In the genomic region with DNA sequence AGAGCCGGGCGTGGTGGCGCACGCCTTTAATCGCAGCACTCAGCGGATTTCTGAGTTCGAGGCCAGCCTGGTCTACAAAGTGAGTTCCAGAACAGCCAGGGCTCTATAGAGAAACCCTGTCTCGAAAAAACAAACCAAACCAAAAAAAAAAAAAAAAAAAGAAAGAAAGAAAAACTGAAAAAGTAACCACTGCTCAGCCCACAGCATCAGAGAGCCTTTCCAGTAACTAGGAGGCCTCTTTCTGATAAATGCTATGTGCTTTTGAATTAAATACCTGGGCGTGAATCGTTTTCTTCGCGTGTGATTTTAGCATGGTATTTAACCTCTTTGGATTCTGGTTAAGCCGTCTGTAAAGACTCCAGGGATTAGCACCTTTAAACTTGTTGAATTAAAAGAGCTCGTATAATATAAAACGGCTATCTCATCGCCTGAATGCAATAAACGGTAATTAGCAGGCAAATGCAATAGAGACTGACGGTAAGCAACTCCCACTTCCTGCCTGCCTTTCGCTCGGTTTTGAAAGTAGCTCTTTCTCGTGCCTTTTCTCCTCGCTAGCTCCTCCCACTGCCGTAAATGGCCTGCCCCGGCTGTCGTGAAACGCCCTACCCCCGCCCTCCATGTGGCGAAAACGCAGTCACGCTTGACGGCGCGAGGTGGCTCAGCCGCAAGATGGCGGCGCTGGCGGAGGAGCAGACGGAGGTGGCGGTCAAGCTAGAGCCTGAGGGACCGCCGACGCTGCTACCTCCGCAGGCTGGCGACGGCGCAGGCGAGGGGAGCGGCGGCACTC, we compare ENCODE assay signal across 1 mouse cellular context.
TF ChIP-seq lines count a peak whose summit lies in the region.

A gene (plus strand): TSS at position 651 of the 787 bp plus-strand sequence.

TF ChIP-seq in myocyte, 11 proteins besides CTCF, POLR2A, EP300 and RAD21 (continued from another document):
- TF ChIP-seq MAX (IDR thresholded peaks at IDR 0.05; ENCODE audit: low read depth), result no peak
- peak in 1 of 3 experiments; percentile 12 for TF ChIP-seq MYOD1 (IDR thresholded peaks at IDR 0.05; ENCODE audit: control insufficient read depth in 1 of 3, insufficient read length in 2 of 3, low read depth in 2 of 3)
TF ChIP-seq in myocyte: peak in this region for 7.
